Mouse (Mus musculus): Measurements from ENCODE around the gene Laptm5. TPM values are rescaled to one million over a fixed set of nuclear protein-coding genes. Genes with fewer than 3 reads are reported as not detected.

The Laptm5 gene
- polyA plus RNA-seq (2015; fragmentation: Illumina TruSeq; extraction: RNeasy Lipid Tissue Mini Kit (QIAGEN cat#74804); ENCODE audit: insufficient read depth, low read depth, low replicate concordance) = 9.8 TPM

DNA sequence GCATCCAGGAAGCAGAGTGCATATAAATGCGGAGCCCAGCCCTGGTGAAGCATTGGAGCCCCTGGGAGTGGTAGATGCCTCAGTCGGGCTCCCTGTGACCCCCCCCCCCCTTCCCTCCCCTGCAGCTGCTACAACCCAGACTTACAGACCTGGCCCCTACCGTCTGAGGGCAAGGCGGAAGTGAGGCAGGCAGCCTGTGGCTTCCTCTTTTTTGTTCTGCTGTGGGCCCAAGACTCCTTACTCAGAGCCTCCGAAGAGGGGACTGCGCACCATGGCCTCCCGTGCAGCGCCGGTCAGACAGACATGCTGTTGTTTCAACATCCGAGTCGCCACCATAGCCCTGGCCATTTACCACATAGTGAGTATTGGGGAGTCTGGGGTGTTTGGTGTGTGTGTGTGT is at the start of gene Laptm5:
Gene Laptm5 (plus strand): TSS at position 49 of the 400 bp plus-strand sequence.

GRCm38 (mm10) chr4:130944112-130944511 is 31.2 kb downstream of the Laptm5 start, which contains the start of gene Matn1:
Gene Matn1 (plus strand): TSS chr4:130944385.

Other genes with a start within 250 kb of the Laptm5 start
- 7.8 TPM for gene Pum1, start 249.8 kb upstream of the Laptm5 start, polyA plus RNA-seq (2015; fragmentation: Illumina TruSeq; extraction: RNeasy Lipid Tissue Mini Kit (QIAGEN cat#74804); ENCODE audit: insufficient read depth, low read depth, low replicate concordance)
- 6.8 TPM for gene Sdc3, start 120.6 kb upstream of the Laptm5 start, polyA plus RNA-seq (2015; fragmentation: Illumina TruSeq; extraction: RNeasy Lipid Tissue Mini Kit (QIAGEN cat#74804); ENCODE audit: insufficient read depth, low read depth, low replicate concordance)
- not detected for gene Matn1, start 31.3 kb downstream of the Laptm5 start, polyA plus RNA-seq (2015; fragmentation: Illumina TruSeq; extraction: RNeasy Lipid Tissue Mini Kit (QIAGEN cat#74804); ENCODE audit: insufficient read depth, low read depth, low replicate concordance)

Measured in pancreas, adult 10 weeks (tissue).